Mouse (Mus musculus) cerebellum, adult 8-10 months (tissue): ENCODE measurements around the gene Clec4a4.
"Not testable (repeated sequence)": the region's sequence is repeated elsewhere in the genome, so short reads cannot be mapped to it uniquely, and the experiment has no call there.

Source experiments
- DNase-seq: peaks from one replicate; pipeline ENCODE4 v3.0.0; 2022

Gene Clec4a4

GRCm38 (mm10) chr6:122989876-122990437 is at the start of gene Clec4a4:
TSS of gene Clec4a4 (plus strand) at chr6:122990367.
- DNase-seq = no peak

- DNase-seq = no peak
These were observed 43.4 kb upstream of the Clec4a4 start for GRCm38 (mm10) chr6:122946760-122947159.

- DNase-seq = no peak
These were observed 37.8 kb upstream of the Clec4a4 start, which contains the start of gene Clec4a3 for GRCm38 (mm10) chr6:122952401-122952800. TSS of gene Clec4a3 (plus strand) at chr6:122952515.

- DNase-seq = no peak
These were observed 25.6 kb upstream of the Clec4a4 start for GRCm38 (mm10) chr6:122964562-122964961.

- DNase-seq = no peak
These were observed 21.1 kb upstream of the Clec4a4 start for GRCm38 (mm10) chr6:122969048-122969447.

GRCm38 (mm10) chr6:123004696-123005095 is 14.5 kb downstream of the Clec4a4 start:
- not testable (repeated sequence) for DNase-seq

- DNase-seq = no peak
These were observed 15.4 kb downstream of the Clec4a4 start for GRCm38 (mm10) chr6:123005591-123005990.

GRCm38 (mm10) chr6:123049742-123050372 is 59.7 kb downstream of the Clec4a4 start, which contains the start of gene Clec4b1:
TSS of gene Clec4b1 (plus strand) at chr6:123049962.
- no peak for DNase-seq
